Mouse (Mus musculus) liver, postnatal 0 days (tissue): ENCODE results near the gene Clip4. TPM values are rescaled to one million over a fixed set of nuclear protein-coding genes. Genes with fewer than 3 reads are reported as not detected.

Source experiments
- ATAC-seq: fragments of 200-750 bp; cut with Nextera tagmentation; 2 replicates; pipeline ENCODE4 v1.8.0; 2017; ENCODE audit warnings: mild to moderate bottlenecking, moderate library complexity
- DNase-seq: peaks from one replicate; pipeline ENCODE4 v3.0.0-alpha.2; 2016
- H3K27ac ChIP-seq: fragments of 300-500 bp; sonication (generic); 2 replicates; pipeline ENCODE4 v1.5.1; 2014; ENCODE audit warnings: antibody characterized with exemption, moderate library complexity, mild to moderate bottlenecking, low read depth
- H3K27me3 ChIP-seq: fragments of 300-500 bp; sonication (generic); 2 replicates; pipeline ENCODE4 v1.6.1; 2014; ENCODE audit warnings: low read length, control low read depth, mixed read lengths; ENCODE audit not compliant: insufficient read depth
- H3K36me3 ChIP-seq: fragments of 300-500 bp; sonication (generic); replicated peaks from 2 replicates; pipeline ENCODE4 v1.6.1; 2014; ENCODE audit warnings: mild to moderate bottlenecking, control low read depth, low read length, moderate library complexity, mixed read lengths; ENCODE audit not compliant: insufficient read depth
- H3K4me1 ChIP-seq: fragments of 300-500 bp; sonication (generic); 2 replicates; pipeline ENCODE4 v1.6.1; 2014; ENCODE audit warnings: antibody characterized with exemption, mild to moderate bottlenecking, control low read depth; ENCODE audit not compliant: insufficient read depth
- H3K4me2 ChIP-seq: fragments of 300-500 bp; sonication (generic); 2 replicates; pipeline ENCODE4 v1.6.1; 2014; ENCODE audit warnings: low read depth, mild to moderate bottlenecking, low read length, moderate library complexity, mixed read lengths
- H3K4me3 ChIP-seq: fragments of 300-500 bp; sonication (generic); 2 replicates; pipeline ENCODE4 v1.5.1; 2014; ENCODE audit warnings: low read depth, low read length
- H3K9ac ChIP-seq: fragments of 300-500 bp; sonication (generic); replicated peaks from 2 replicates; pipeline ENCODE4 v1.6.1; 2014; ENCODE audit warnings: mild to moderate bottlenecking, moderate library complexity
- H3K9me3 ChIP-seq: fragments of 300-500 bp; sonication (generic); 2 replicates; pipeline ENCODE4 v1.6.1; 2016; ENCODE audit warnings: mild to moderate bottlenecking, control low read depth, low read length, mixed read lengths
- CTCF ChIP-seq: sonication (generic); IDR thresholded peaks from 2 replicates; pipeline ENCODE4 v1.5.1; 2016; ENCODE audit warnings: antibody characterized with exemption, low read depth
- EP300 ChIP-seq: IDR thresholded peaks from 2 replicates; pipeline ENCODE4 v1.6.1; 2016; ENCODE audit warnings: antibody characterized with exemption, low read depth, mild to moderate bottlenecking
- WGBS: fragments of 180-500 bp; shearing (Covaris S2); extraction: QIAGEN DNeasy Blood & Tissue Kit; methylation state at CpG from one replicate; pipeline ENCODE4 v1.1.7; 2014; ENCODE audit not compliant: insufficient replicate concordance; 5-methylcytosine and 5-hydroxymethylcytosine counted together
- polyA plus RNA-seq: library from polyadenylated mRNA; unstranded; fragments of >200 nt; fragmentation: Nextera tagmentation; extraction: Ambion mirVana; gene quantifications from 2 replicates; pipeline ENCODE4 v1.2.1, GENCODE M21; 2015

Gene Clip4
- polyA plus RNA-seq, 1 experiment from 2014 or later: 0.49 TPM

- Histone ChIP-seq H3K27me3 (no peaks in the 10 kb centered on the region), H3K4me3 (no peak overlapping the region), H3K9me3 (no peaks in the 10 kb centered on the region), H3K9ac (no peak overlapping the region), H3K4me1 (no peaks in the 10 kb centered on the region), H3K27ac (no peak overlapping the region), H3K36me3 (no peaks in the 10 kb centered on the region), H3K4me2 (no peak overlapping the region)
- DNase-seq (no peak), ATAC-seq (no peak)
- 32% methylated on average over 3 of the region's 3 CpGs for WGBS
- TF ChIP-seq CTCF (no peak), EP300 (no peak)
Measured at GRCm38 (mm10) chr17:71913188-71913587, 144.9 kb downstream of the Clip4 start.

Other genes starting within 250 kb of the Clip4 start
- gene Ndc80, start 241.6 kb upstream of the Clip4 start, polyA plus RNA-seq: 16.3 and 17.7 TPM in 2 replicates
- 0.20 and 0.30 TPM in 2 replicates for gene Spdya, start 216.4 kb upstream of the Clip4 start, polyA plus RNA-seq
- gene Wdr43, start 152.6 kb upstream of the Clip4 start, polyA plus RNA-seq: 22.6 and 23.0 TPM in 2 replicates
- 0.04 TPM in 1 of 2 replicates, not detected in the other for gene Togaram2, start 95.2 kb upstream of the Clip4 start, polyA plus RNA-seq
- not detected in 2 replicates for gene Pcare, start 15.6 kb upstream of the Clip4 start, polyA plus RNA-seq